Mouse (Mus musculus) right cerebral cortex, postnatal 14 days (tissue): ENCODE data around the gene Slc35a2.
"Not testable (repeated sequence)": the region's sequence is repeated elsewhere in the genome, so short reads cannot be mapped to it uniquely, and the experiment has no call there.

Experiments used
- DNase-seq: peaks from one replicate; pipeline ENCODE4 v3.0.0; 2022

The Slc35a2 gene

GRCm38 (mm10) chrX:7909242-7909641, 25.4 kb downstream of the Slc35a2 start, which contains the start of gene Gm10490:
Gene Gm10490 (plus strand): TSS chrX:7909542.
- DNase-seq, result not testable (repeated sequence)

- DNase-seq, result no peak
Measured at GRCm38 (mm10) chrX:7910473-7910872, 26.6 kb downstream of the Slc35a2 start.

GRCm38 (mm10) chrX:7915669-7916068, 31.8 kb downstream of the Slc35a2 start:
- DNase-seq, result not testable (repeated sequence)

- DNase-seq, result not testable (repeated sequence)
Measured at GRCm38 (mm10) chrX:7917960-7918359, 34.1 kb downstream of the Slc35a2 start.

- DNase-seq, result peak; percentile 58
Measured at GRCm38 (mm10) chrX:7919601-7920383, 36.0 kb downstream of the Slc35a2 start, which contains the start of gene Pcsk1n. Gene Pcsk1n (plus strand): TSS chrX:7919822.

GRCm38 (mm10) chrX:7922032-7922431, 38.2 kb downstream of the Slc35a2 start:
- peak; percentile 33 for DNase-seq

- DNase-seq, result no peak
Measured at GRCm38 (mm10) chrX:7926266-7926665, 42.4 kb downstream of the Slc35a2 start.

- DNase-seq, result no peak
Measured at GRCm38 (mm10) chrX:7927116-7927515, 43.3 kb downstream of the Slc35a2 start.

GRCm38 (mm10) chrX:7928270-7928790, 44.5 kb downstream of the Slc35a2 start, which contains the start of gene Eras:
Gene Eras (minus strand): TSS chrX:7928607.
- DNase-seq, result no peak

- DNase-seq, result no peak
Measured at GRCm38 (mm10) chrX:7936874-7937273, 53.0 kb downstream of the Slc35a2 start.

GRCm38 (mm10) chrX:7937667-7938066, 53.8 kb downstream of the Slc35a2 start:
- DNase-seq, result no peak
